Mouse (Mus musculus): ENCODE measurements around the gene Ginm1. TPM values are rescaled to one million over a fixed set of nuclear protein-coding genes. Genes with fewer than 3 reads are reported as not detected.
"Not testable (repeated sequence)": the region's sequence is repeated elsewhere in the genome, so short reads cannot be mapped to it uniquely, and the experiment has no call there.

Ginm1 gene
- total and polyA plus RNA-seq, 2 experiments from 2014 or later, result 14.6 to 78.8 TPM

GRCm38 (mm10) chr10:7772346-7772745, 20.3 kb downstream of the Ginm1 start:
- Histone ChIP-seq H3K36me3 (ENCODE audit: insufficient read depth, low read length) (peaks cover 40% of the 10 kb centered on the region), H3K4me3 (ENCODE audit: low read length) (no peak overlapping the region), H3K4me1 (ENCODE audit: insufficient read depth, low read length) (no peaks in the 10 kb centered on the region), H3K9ac (replicated peaks; ENCODE audit: low read length) (no peak overlapping the region), H3K4me2 (ENCODE audit: low read depth, low read length) (no peak overlapping the region), H3K9me3 (ENCODE audit: low read length) (no peaks in the 10 kb centered on the region), H3K27me3 (ENCODE audit: insufficient read depth, low read length) (no peaks in the 10 kb centered on the region), H3K27ac (no peak overlapping the region)
- DNase-seq (ENCODE audit: low spot score) (no peak), ATAC-seq (no peak)
- TF ChIP-seq CTCF (IDR thresholded peaks at IDR 0.05; ENCODE audit: low read depth), result no peak
- WGBS, result 95% methylated on average over 4 of the region's 4 CpGs

- H3K9me3 ChIP-seq (ENCODE audit: low read length), result no peaks in the 10 kb centered on the region
- H3K4me2 ChIP-seq (ENCODE audit: low read depth, low read length), result no peak overlapping the region
- H3K4me1 ChIP-seq (ENCODE audit: insufficient read depth, low read length), result no peaks in the 10 kb centered on the region
- H3K4me3 ChIP-seq (ENCODE audit: low read length), result no peak overlapping the region
- no peaks in the 10 kb centered on the region for H3K27me3 ChIP-seq (ENCODE audit: insufficient read depth, low read length)
- WGBS, result 94% methylated on average over 2 of the region's 2 CpGs
- no peak for TF ChIP-seq CTCF (IDR thresholded peaks at IDR 0.05; ENCODE audit: low read depth)
- peaks cover 13% of the 10 kb centered on the region for H3K36me3 ChIP-seq (ENCODE audit: insufficient read depth, low read length)
- DNase-seq (ENCODE audit: low spot score) (no peak), ATAC-seq (no peak)
- H3K9ac ChIP-seq (replicated peaks; ENCODE audit: low read length), result no peak overlapping the region
- H3K27ac ChIP-seq, result no peak overlapping the region
Measured at GRCm38 (mm10) chr10:7757544-7757943, 35.1 kb downstream of the Ginm1 start.

GRCm38 (mm10) chr10:7748752-7749151, 43.9 kb downstream of the Ginm1 start:
- Histone ChIP-seq H3K4me1 (ENCODE audit: insufficient read depth, low read length) (no peaks in the 10 kb centered on the region), H3K9me3 (ENCODE audit: low read length) (no peaks in the 10 kb centered on the region), H3K36me3 (ENCODE audit: insufficient read depth, low read length) (peaks cover 35% of the 10 kb centered on the region), H3K27me3 (ENCODE audit: insufficient read depth, low read length) (no peaks in the 10 kb centered on the region), H3K27ac (no peak overlapping the region), H3K4me2 (ENCODE audit: low read depth, low read length) (no peak overlapping the region), H3K4me3 (ENCODE audit: low read length) (no peak overlapping the region), H3K9ac (replicated peaks; ENCODE audit: low read length) (no peak overlapping the region)
- DNase-seq (ENCODE audit: low spot score), result no peak
- TF ChIP-seq CTCF (IDR thresholded peaks at IDR 0.05; ENCODE audit: low read depth), result no peak
- 93% methylated on average over 6 of the region's 6 CpGs for WGBS
- no peak for ATAC-seq

GRCm38 (mm10) chr10:7745528-7745927, 47.1 kb downstream of the Ginm1 start:
- 96% methylated on average over 6 of the region's 6 CpGs for WGBS
- H3K4me3 ChIP-seq (ENCODE audit: low read length); H3K9me3 ChIP-seq (ENCODE audit: low read length); H3K4me2 ChIP-seq (ENCODE audit: low read depth, low read length); H3K27ac ChIP-seq; H3K27me3 ChIP-seq (ENCODE audit: insufficient read depth, low read length); H3K4me1 ChIP-seq (ENCODE audit: insufficient read depth, low read length); DNase-seq (ENCODE audit: low spot score); ATAC-seq; H3K9ac ChIP-seq (replicated peaks; ENCODE audit: low read length): not testable (repeated sequence)
- H3K36me3 ChIP-seq (ENCODE audit: insufficient read depth, low read length), result peaks cover 35% of the 10 kb centered on the region

GRCm38 (mm10) chr10:7737914-7738313, 54.7 kb downstream of the Ginm1 start:
- Histone ChIP-seq H3K4me2 (ENCODE audit: low read depth, low read length) (no peak overlapping the region), H3K9me3 (ENCODE audit: low read length) (no peaks in the 10 kb centered on the region), H3K9ac (replicated peaks; ENCODE audit: low read length) (no peak overlapping the region), H3K27ac (no peak overlapping the region), H3K36me3 (ENCODE audit: insufficient read depth, low read length) (peaks cover 2% of the 10 kb centered on the region; the same call in 1 of the 2 replicates), H3K27me3 (ENCODE audit: insufficient read depth, low read length) (no peaks in the 10 kb centered on the region), H3K4me1 (ENCODE audit: insufficient read depth, low read length) (no peaks in the 10 kb centered on the region), H3K4me3 (ENCODE audit: low read length) (no peak overlapping the region)
- TF ChIP-seq CTCF (IDR thresholded peaks at IDR 0.05; ENCODE audit: low read depth), result no peak
- DNase-seq (ENCODE audit: low spot score) (no peak), ATAC-seq (no peak)
- WGBS, result 82% methylated on average over 3 of the region's 3 CpGs

GRCm38 (mm10) chr10:7737122-7737521, 55.5 kb downstream of the Ginm1 start:
- H3K27me3 ChIP-seq (ENCODE audit: insufficient read depth, low read length), result no peaks in the 10 kb centered on the region
- DNase-seq (ENCODE audit: low spot score), result peak; percentile 43

GRCm38 (mm10) chr10:7731582-7731981, 61.0 kb downstream of the Ginm1 start:
- Histone ChIP-seq H3K4me3 (ENCODE audit: low read length) (no peak overlapping the region), H3K4me1 (ENCODE audit: insufficient read depth, low read length) (peaks cover 3% of the 10 kb centered on the region; the same call in 1 of the 2 replicates), H3K27me3 (ENCODE audit: insufficient read depth, low read length) (no peaks in the 10 kb centered on the region), H3K9me3 (ENCODE audit: low read length) (no peaks in the 10 kb centered on the region), H3K9ac (replicated peaks; ENCODE audit: low read length) (no peak overlapping the region), H3K27ac (no peak overlapping the region), H3K36me3 (ENCODE audit: insufficient read depth, low read length) (no peaks in the 10 kb centered on the region), H3K4me2 (ENCODE audit: low read depth, low read length) (no peak overlapping the region)
- DNase-seq (ENCODE audit: low spot score), result no peak
- no peak for ATAC-seq
- no peak for TF ChIP-seq CTCF (IDR thresholded peaks at IDR 0.05; ENCODE audit: low read depth)

More at GRCm38 (mm10) chr10:7737122-7737521, 55.5 kb downstream of the Ginm1 start:
- Histone ChIP-seq H3K9me3 (ENCODE audit: low read length) (no peaks in the 10 kb centered on the region), H3K4me2 (ENCODE audit: low read depth, low read length) (no peak overlapping the region), H3K36me3 (ENCODE audit: insufficient read depth, low read length) (no peaks in the 10 kb centered on the region), H3K4me3 (ENCODE audit: low read length) (no peak overlapping the region), H3K9ac (replicated peaks; ENCODE audit: low read length) (no peak overlapping the region), H3K27ac (0 out of 2 replicates have a peak overlapping the region, but pooled peaks have one; percentile 11), H3K4me1 (ENCODE audit: insufficient read depth, low read length) (no peaks in the 10 kb centered on the region)
- ATAC-seq, result peak; percentile 74; the same call in 1 of the 2 replicates
- no peak for TF ChIP-seq CTCF (IDR thresholded peaks at IDR 0.05; ENCODE audit: low read depth)

All from hindbrain, postnatal 0 days (tissue).